Mouse (Mus musculus) MEL (cell line): Measurements from ENCODE around the gene Fmnl2.
A peak's percentile ranks its signal among the peaks of the same experiment; 100 is the strongest.

ENCODE experiments used
- CTCF ChIP-seq, 3 experiments: IDR thresholded peaks in 2 of 3; conservative IDR thresholded peaks in 1 of 3; 2 replicates each; pipeline ENCODE4 v1.5.1; 2011 to 2012; ENCODE audit warnings: low read length in 3 of 3, low read depth in 2 of 3, mild to moderate bottlenecking in 2 of 3, improper control_type of control experiment in 1 of 3, inconsistent platforms in 1 of 3, mixed read lengths in 1 of 3, moderate library complexity in 1 of 3; ENCODE audit not compliant: control insufficient read depth in 1 of 3, insufficient read depth in 1 of 3, poor library complexity in 1 of 3, severe bottlenecking in 1 of 3
- ELF1 ChIP-seq: IDR thresholded peaks from 2 replicates; pipeline ENCODE4 v1.6.1; 2014; ENCODE audit warnings: low read depth, mild to moderate bottlenecking, inconsistent platforms, low read length, improper control_type of control experiment, moderate library complexity
- HCFC1 ChIP-seq: IDR thresholded peaks from 2 replicates; pipeline ENCODE4 v1.6.1; 2012; ENCODE audit warnings: low read depth, mild to moderate bottlenecking, inconsistent platforms, low read length, improper control_type of control experiment, moderate library complexity
- MAFK ChIP-seq: IDR thresholded peaks from 2 replicates; pipeline ENCODE4 v1.6.1; 2011; ENCODE audit warnings: low read depth, mild to moderate bottlenecking, low read length, improper control_type of control experiment, borderline replicate concordance
- POLR2A ChIP-seq, 2 experiments: IDR thresholded peaks; 2 replicates each; pipeline ENCODE4 v1.6.1; 2011 to 2012; ENCODE audit warnings: low read length in 2 of 2, mild to moderate bottlenecking in 2 of 2, control low read depth in 1 of 2, improper control_type of control experiment in 1 of 2, low read depth in 1 of 2, moderate library complexity in 1 of 2; ENCODE audit not compliant: control insufficient read depth in 1 of 2, insufficient read depth in 1 of 2, poor library complexity in 1 of 2
- POLR2AphosphoS5 ChIP-seq: IDR thresholded peaks from 2 replicates; pipeline ENCODE4 v1.6.1; 2012; ENCODE audit warnings: low read depth, borderline replicate concordance, mild to moderate bottlenecking, inconsistent platforms, low read length, moderate library complexity, mixed read lengths
- SIN3A ChIP-seq: IDR thresholded peaks from 2 replicates; pipeline ENCODE4 v1.6.1; 2012; ENCODE audit warnings: low read length, improper control_type of control experiment, inconsistent platforms
- TCF12 ChIP-seq: IDR thresholded peaks from 2 replicates; pipeline ENCODE4 v1.6.1; 2014; ENCODE audit warnings: low read depth, mild to moderate bottlenecking, inconsistent platforms, low read length, improper control_type of control experiment, moderate library complexity
- ZKSCAN1 ChIP-seq: IDR thresholded peaks from 2 replicates; pipeline ENCODE4 v1.6.1; 2012; ENCODE audit warnings: low read depth, mild to moderate bottlenecking, inconsistent platforms, low read length, improper control_type of control experiment, moderate library complexity

- TF ChIP-seq POLR2AphosphoS5 = no peak
- no peak for TF ChIP-seq SIN3A
- TF ChIP-seq MAFK = no peak
- no peak for TF ChIP-seq ZKSCAN1
- TF ChIP-seq POLR2A (IDR thresholded peaks at IDR 0.05; ENCODE audit: control insufficient read depth in 1 of 2, insufficient read depth in 1 of 2, low read depth in 1 of 2, low read length in 2 of 2, poor library complexity in 1 of 2) = no peak
- TF ChIP-seq HCFC1 = no peak
- peak; percentile 23 to 63 (median 52); a peak in 5 of 6 replicates for TF ChIP-seq CTCF (IDR thresholded peaks at IDR 0.05 in 2 of 3, conservative IDR thresholded peaks at IDR 0.05 in 1 of 3; ENCODE audit: control insufficient read depth in 1 of 3, insufficient read depth in 1 of 3, low read depth in 2 of 3, low read length in 3 of 3, poor library complexity in 1 of 3, severe bottlenecking in 1 of 3)
- no peak for TF ChIP-seq TCF12
- TF ChIP-seq ELF1 = no peak
Observed at GRCm38 (mm10) chr2:53085617-53086202, 228.1 kb downstream of the Fmnl2 start.
